Mouse (Mus musculus) adrenal gland, postnatal 4 days (tissue): Measurements from ENCODE around the gene Eya4. TPM values are rescaled to one million over a fixed set of nuclear protein-coding genes. Genes with fewer than 3 reads are reported as not detected.

Source experiments
- DNase-seq, 2 experiments: peaks; one replicate each; pipeline ENCODE4 v3.0.0; 2021 to 2022; ENCODE audit warnings: low spot score in 2 of 2, mixed read lengths in 2 of 2
- total RNA-seq, 2 experiments: library from RNA; stranded (reverse); gene quantifications; 2 replicates each; pipeline ENCODE4 v1.2.3; 2021

Eya4 gene
- total RNA-seq, 2 experiments from 2014 or later: 5.3 to 5.8 TPM

GRCm38 (mm10) chr10:23073431-23073830 lies 277.2 kb downstream of the Eya4 start:
- no peak for DNase-seq

GRCm38 (mm10) chr10:23063637-23064036 lies 286.9 kb downstream of the Eya4 start:
- no peak for DNase-seq

- no peak for DNase-seq
Observed at GRCm38 (mm10) chr10:23062719-23063118, 287.9 kb downstream of the Eya4 start.

GRCm38 (mm10) chr10:23060694-23061060 lies 289.9 kb downstream of the Eya4 start:
- no peak for DNase-seq

- DNase-seq: no peak
Observed at GRCm38 (mm10) chr10:23060041-23060693, 290.4 kb downstream of the Eya4 start.

- no peak for DNase-seq
Observed at GRCm38 (mm10) chr10:23053379-23053915, 297.1 kb downstream of the Eya4 start.
